Mouse (Mus musculus) cerebellum, postnatal 25 days (tissue): ENCODE data around the gene Dtx3l.
"Not testable (repeated sequence)": the region's sequence is repeated elsewhere in the genome, so short reads cannot be mapped to it uniquely, and the experiment has no call there.

Experiments used
- DNase-seq, 2 experiments: peaks; one replicate each; pipeline ENCODE4 v3.0.0; 2021; ENCODE audit warnings: mixed read lengths in 2 of 2

The Dtx3l gene

GRCm38 (mm10) chr16:35938211-35939151, at the start of gene Dtx3l, which contains the start of gene Parp9:
Gene Dtx3l (minus strand): TSS chr16:35939151.
Gene Parp9 (plus strand): TSS chr16:35938470.
- peak; percentile 53 to 55 for DNase-seq

DNA sequence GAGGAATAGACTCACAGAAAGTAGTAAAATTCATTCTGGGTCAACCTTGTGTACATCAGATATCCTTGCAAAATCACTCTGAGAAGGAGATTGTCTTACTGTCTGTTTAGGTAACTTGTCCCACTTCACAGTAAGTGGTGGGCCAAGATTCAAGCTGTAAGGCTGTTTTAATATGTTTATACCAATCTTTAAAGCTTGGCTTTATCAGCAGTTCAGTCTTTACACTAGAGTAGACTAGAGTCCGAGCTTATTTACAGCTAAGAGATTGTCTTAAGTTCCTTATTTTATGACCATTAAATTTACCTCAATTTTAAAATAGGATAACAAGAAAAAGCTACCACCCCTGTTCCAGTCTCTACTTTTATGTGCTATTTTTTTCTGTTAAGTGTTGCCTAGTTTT, 49.0 kb upstream of the Dtx3l start:
- DNase-seq: no peak

GRCm38 (mm10) chr16:35984471-35984870, 45.5 kb upstream of the Dtx3l start:
- no peak for DNase-seq

GRCm38 (mm10) chr16:35983517-35984101, 44.7 kb upstream of the Dtx3l start:
- peak; percentile 76 to 85 for DNase-seq

DNA sequence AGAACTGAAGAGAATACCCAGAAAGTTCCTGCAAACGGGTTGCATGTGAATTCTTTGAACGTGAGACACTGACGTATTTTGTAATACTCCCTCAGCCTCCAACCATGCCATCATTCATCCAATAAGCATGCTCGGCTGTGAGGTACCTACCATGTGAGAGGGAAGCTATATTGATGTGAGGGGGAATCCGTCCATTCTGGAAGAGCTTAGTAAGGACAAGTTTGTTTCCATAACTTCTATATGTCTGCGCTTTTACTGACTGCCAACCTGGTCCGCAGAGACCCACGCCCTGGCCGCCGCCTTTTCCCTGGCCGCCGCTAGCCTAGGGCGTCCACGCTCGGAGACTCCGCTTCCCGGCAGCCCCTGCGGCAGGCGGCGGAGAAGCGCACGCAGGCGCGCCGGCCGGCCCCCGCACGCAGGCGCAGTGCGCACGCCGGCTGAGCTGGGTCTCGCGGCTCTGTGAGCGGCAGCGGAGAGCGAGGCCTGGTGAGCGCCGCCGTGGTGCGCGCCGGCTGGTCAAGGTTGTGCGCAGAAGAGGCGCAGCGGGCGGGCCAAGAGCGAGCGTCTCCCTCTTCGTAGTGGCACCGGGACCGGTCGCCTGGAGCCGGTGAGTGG, 44.1 kb upstream of the Dtx3l start:
- peak; percentile 95 to 97 for DNase-seq

DNA sequence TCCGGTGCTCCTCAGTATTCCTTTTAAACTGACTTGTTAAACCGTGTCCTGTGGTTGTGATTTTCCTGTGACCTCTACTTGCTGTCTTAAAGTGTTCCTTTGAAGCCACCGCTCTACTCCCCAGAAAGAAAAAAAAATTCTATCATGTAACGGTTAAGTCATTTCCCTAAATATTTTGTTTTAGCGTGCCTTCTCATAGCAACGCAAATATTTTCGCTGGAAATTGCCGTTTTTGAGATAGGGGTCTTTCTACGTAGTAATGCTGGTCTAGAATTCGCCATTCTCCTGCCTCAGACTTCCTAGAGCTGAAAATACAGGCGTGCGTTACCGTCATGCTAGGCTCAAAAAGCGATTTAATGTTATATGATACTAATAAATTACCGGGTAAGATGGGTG, 43.6 kb upstream of the Dtx3l start:
- DNase-seq: no peak

DNA sequence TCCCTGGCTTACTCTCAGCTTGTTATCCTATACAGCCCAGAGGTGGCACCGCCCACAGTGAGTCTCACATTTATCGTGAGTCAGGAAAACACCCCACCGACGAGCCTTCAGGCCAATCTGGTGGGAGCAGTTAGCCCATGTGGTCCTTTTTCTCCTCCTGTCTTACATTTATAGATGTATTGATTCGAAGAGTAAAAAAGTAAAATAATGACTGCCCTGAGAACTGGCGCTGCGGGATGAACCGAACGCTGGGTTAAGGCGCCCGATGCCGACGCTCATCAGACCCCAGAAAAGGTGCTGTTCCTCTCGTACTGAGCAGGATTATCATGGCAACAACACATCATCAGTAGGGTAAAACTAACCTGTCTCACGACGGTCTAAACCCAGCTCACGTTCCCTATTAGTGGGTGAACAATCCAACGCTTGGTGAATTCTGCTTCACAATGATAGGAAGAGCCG, 42.4 kb upstream of the Dtx3l start:
- peak; percentile 97 to 99 for DNase-seq

DNA sequence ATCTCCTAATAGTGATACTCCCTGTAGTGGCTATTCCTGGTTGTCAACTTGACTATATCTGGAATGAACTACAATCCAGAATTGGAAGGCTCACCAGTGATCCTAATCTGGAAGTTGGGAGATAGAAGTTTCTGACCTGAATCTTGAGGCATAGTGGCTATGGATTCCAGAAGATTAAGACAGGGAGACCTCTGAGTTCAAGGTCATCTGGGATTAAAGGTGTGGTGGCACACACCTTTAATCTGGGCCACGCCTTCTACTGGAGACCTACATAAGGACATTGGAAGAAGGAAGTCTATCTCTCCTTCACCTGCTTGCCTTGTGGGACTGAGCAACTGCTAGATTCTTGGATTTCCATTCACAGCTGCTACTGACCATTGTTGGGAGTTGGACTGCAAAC, 39.5 kb upstream of the Dtx3l start, which contains the start of gene Kpna1:
Kpna1 (plus strand) TSS at position 301 of the 400 bp plus-strand sequence.
- DNase-seq: not testable (repeated sequence)

DNA sequence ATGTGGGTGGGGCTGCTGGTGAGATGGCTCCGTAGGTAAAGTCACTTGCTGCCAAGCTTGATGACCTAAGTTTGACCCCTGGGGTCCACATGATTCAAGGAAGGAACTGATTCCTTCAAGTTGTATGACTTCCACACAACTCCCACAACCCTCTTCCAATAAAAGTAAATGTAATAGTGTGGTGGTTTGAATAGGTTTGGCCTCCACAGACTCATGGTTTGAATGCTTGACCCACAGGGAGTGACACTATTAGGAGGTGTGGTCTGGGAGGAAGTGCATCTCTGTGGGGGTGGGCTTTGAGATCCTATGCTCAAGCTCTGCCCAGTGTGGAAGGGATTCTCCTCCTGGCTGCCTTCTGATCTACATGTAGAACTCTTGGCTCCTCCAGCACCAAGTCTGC, 35.1 kb upstream of the Dtx3l start:
- no peak for DNase-seq

DNA sequence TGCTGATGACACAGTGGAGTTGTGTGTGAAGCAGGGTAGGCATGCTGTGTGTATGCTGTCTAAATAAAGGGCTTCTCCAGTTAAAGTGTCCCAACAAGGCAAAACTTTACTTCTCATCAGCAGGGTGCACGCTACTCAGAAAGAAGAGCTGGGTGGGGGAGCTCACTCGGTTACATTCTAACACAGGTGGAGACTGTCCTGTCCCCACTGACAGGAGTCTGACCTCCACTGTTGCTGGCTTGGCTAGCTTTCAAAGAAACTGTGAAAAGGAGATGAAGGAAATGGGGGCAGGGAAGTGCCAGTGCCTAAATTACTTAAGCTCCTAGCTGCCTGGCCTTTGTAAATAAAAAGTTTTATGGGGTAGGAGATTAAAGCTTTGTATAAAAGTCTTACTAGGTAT, 29.2 kb upstream of the Dtx3l start:
- DNase-seq: no peak

DNA sequence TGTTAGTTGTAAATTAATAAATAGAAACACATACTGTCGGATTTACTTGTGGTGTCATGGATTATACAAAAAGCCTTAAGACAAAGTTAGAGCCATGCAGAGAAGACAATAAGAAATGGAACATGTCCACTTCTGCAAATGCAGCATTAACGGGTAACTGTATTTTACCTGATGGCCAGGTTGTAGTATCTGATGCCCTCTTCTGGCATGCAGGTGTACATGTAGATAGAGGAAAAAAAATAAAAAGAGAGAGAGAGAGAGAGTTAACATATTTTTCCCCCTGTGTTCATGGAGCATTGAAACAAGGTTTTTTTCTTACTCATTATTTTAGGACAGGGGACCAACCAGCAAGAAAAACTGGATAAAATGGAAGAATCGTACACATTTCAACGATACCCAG, 28.4 kb upstream of the Dtx3l start:
- DNase-seq: no peak

DNA sequence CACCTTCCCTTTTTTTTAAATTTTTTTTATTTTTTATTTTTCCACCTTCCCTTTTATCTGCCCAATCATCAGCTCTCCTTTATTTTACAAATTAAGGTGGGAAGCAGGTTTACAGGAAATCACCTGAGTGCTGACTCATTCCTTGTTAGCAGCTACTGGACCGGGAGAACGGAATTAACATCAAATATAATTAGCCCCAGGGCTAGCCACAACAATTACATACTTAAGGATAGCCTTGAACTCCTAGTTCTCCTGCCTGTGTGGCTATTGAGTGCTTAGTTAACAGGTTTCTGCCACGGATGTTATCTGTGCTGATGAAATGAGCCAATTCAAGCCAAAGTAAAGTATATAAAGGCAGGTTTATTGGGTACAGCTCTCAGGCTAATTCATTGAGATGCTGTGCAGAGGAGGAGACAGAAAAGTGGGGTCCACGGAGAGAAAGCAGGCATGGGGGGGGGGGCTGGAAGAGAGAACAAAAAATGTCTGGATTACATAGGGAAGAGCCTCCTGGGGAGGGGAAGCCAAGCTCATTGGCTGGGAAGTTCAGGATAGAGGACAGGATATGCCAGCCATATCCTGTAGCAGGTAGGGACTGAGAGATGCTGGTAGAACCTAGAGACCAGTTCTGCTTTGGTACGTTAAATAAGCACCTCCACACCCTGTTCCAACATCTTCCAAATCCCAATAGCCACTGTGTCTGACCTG, 27.6 kb upstream of the Dtx3l start:
- no peak for DNase-seq

DNA sequence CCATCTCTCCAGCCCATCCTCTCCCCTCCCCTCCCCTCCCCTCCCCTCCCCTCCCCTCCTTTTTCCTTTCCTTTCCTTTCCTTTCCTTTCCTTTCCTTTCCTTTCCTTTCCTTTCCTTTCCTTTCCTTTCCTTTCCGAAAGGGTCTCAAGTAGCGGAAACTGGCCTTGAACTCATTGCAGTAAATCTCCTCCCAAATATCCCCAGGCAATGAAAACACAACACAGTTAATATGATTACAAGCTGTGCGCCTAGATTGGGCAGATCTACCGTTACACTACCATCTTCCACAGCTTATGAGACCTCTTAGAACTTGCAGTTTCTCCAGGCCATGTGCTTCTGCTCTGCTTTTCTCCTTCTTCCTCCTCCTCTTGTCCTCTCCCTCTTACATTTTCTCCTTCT, 27.0 kb upstream of the Dtx3l start:
- not testable (repeated sequence) for DNase-seq

DNA sequence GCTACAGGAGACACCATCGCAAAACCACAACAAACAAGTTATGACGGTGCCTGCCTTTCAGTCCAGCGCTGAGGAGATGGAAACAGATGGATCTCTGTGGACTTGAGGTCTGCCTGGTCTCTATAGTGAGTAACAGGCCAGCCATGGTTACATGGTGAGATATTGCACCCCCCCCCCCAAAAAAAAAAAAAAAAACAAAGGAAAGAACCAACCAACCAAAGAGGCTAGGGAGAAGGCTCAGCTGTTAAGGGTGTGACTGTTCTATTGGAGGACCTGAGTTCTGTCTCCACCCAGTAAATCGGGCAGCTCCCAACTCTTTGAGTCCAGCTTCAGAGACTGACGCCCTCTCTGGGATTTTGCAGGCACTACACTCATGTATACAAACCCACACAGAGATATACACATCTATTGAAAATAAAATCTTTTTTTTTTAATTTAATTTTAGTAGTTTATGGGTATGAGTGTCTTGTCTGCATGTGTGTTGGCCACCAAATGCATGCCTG, 13.7 kb upstream of the Dtx3l start:
- DNase-seq: no peak

- no peak for DNase-seq
Observed at GRCm38 (mm10) chr16:35951216-35951615, 12.3 kb upstream of the Dtx3l start.

- DNase-seq: no peak
Observed at GRCm38 (mm10) chr16:35949264-35949663, 10.3 kb upstream of the Dtx3l start.

- DNase-seq: peak in 1 of 2 experiments; percentile 16
Observed at GRCm38 (mm10) chr16:35941382-35941781, 2.4 kb upstream of the Dtx3l start.

DNA sequence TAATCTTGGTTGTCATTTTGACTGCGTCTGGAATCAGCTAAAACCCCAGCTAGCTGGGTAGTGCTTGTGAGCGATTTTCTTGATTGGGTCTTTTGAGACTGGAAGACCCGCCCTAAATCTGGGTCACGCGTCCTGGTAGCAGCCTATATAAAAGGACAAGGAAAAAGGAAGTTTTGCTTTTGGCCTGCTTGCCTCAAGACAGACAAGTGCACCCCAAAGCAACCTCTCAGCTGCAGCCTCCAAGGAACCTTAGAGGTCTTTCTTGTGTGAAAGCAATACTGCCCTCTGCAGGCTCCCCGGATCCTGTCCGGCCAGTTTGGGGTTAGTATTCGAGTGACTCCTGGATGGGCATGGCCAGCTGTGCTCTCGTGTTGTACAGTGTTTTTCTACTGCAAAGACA, 739 bp upstream of the Dtx3l start:
- peak; percentile 64 to 81 for DNase-seq

GRCm38 (mm10) chr16:35939261-35939660, 310 bp upstream of the Dtx3l start:
- peak in 1 of 2 experiments; percentile 5 for DNase-seq

GRCm38 (mm10) chr16:35933181-35933580, 5.8 kb downstream of the Dtx3l start:
- DNase-seq: no peak

DNA sequence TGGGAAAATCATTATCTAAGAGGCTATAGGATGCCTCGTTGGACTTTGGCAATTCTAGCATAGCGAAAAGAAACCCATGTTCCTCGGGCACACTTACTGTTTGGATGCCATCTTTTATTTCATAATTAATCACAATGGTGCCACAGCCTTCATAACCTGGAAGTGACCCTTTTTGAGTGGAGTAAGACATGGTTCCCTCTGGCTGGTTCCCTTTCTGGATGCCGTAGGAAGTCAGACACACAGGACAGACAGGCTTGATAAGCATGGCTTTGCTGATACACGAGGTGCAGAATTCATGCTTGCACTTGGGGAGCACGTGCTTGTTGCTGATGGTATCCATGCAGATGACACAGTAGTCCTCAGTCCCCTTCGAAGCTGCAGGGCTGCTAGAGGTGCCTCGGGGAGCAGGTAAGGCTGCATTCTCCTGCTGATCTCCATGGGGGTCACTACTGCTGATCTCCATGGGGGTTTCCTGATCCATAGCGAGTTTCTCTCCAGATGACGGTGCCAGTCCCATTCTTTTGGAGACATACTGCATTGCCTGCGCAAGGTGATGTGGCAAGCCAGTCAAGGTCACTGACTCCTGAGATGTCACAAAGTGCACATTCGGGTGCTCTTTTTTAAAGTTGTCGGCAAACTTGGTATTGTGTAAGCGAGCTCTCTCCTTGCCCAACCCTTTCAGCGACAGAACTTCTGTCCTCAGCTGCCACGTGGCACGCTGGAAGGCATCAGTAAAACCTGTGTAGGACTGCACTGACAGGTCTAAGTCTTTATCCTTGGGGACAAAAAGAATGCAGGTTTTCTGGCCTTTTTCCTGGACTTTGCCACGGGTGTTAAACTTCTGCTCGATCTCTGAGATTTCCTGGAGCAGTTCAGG, 6.5 kb downstream of the Dtx3l start:
- no peak for DNase-seq

DNA sequence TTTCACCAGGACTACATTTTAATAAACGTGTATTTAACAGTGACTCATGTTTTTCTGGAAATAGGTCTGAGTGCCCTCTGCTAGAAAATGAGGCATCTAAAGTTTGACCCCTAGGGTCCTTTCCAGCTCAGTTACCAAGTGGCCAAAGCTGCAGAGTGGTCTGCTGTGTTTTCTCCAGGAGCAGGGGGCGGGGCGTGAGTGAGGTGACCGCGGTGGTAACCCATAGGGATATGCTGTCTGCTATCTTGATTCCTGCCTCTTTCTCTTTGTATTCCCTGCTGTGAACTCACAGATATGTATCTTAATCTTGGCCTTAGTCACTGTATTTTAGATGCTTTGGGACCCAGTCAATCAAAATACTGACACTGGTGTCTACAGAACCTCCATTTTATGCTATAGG, 14.6 kb downstream of the Dtx3l start:
- no peak for DNase-seq
